Mouse (Mus musculus): ENCODE data around the gene Cyp4x1. TPM values are rescaled to one million over a fixed set of nuclear protein-coding genes. Genes with fewer than 3 reads are reported as not detected.
"Not testable (repeated sequence)": the region's sequence is repeated elsewhere in the genome, so short reads cannot be mapped to it uniquely, and the experiment has no call there.

The Cyp4x1 gene
- polyA plus RNA-seq (2016; fragmentation: Nextera tagmentation; extraction: Ambion mirVana), result 0.08 and 0.14 TPM in 2 replicates

DNA sequence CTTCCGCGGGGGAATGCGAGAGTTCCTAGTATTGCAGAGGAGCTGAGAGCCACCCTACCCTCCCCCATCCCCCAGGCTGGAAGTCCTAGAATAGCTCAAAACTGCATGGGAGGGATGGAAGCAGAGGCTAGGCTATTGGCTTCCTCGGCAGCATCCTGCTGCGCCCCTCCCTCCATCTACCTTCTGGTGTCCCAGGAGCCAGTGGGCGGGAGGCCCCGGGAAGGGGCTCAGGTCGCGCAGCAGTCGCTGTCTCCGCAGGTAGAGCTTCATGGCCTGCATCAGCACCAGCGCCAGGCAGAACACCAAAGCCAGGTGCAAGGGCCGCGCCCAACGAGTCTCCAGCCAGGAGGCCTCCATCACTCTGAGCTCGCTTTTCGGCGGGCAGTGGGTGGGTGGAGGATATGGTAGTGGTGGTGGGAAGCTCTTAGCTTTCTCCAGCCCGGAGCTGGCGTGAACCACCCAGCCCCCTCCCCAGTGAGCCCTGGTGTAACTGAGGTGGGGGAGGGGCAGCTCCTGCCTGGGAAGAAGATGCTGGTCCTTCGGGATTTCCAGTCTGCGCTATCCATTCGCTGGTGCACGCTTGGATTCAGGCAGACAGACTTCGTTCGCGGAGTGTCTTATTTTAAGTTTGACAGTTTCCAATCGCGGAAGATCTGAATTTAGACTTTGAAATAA, at the start of gene Cyp4x1:
TSS of gene Cyp4x1 (minus strand) at position 661 of the 675 bp plus-strand sequence.
- H3K9me3 ChIP-seq (replicated peaks), result no peaks in the 10 kb centered on the region
- H3K27me3 ChIP-seq (replicated peaks), result peaks cover 25% of the 10 kb centered on the region
- no peak within 1 kb of the TSS; the same call in 1 of the 2 replicates for H3K4me3 ChIP-seq
- H3K4me2 ChIP-seq, result peak within 1 kb of the TSS; percentile 34
- H3K4me1 ChIP-seq, result peaks cover 12% of the 10 kb centered on the region; the same call in 1 of the 2 replicates
- H3K9ac ChIP-seq, result no peak within 1 kb of the TSS
- H3K36me3 ChIP-seq, result no peaks in the 10 kb centered on the region
- H3K27ac ChIP-seq, result 0 out of 2 replicates have a peak within 1 kb of the TSS, but pooled peaks have one; percentile 20
- WGBS (ENCODE audit: insufficient replicate concordance), result 4% methylated on average over 29 of the region's 29 CpGs
- 0 out of 2 replicates have a peak, but pooled peaks have one; percentile 37 for ATAC-seq

DNA sequence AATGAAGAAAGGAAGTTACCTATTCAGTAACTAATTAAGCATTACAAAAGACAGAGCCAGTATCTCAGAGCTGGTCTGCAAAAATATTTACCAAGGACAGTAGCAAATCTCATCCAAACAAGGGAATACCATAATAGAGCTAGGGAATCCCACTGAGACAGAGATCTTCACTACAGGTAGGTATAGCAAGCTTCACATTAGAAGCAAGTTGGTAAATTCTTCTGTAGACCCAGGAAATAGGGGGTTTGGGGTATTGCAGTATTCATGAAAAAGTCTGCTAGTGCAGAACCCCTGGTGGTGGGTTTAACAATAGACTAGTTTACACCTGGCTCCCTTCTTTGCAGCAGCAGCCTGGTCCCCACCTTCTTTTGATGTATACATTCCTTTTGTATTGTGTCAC, 42.1 kb upstream of the Cyp4x1 start:
- ATAC-seq; H3K27ac ChIP-seq; H3K9ac ChIP-seq; H3K4me3 ChIP-seq; H3K36me3 ChIP-seq; H3K9me3 ChIP-seq (replicated peaks); H3K4me1 ChIP-seq; H3K4me2 ChIP-seq; H3K27me3 ChIP-seq (replicated peaks): not testable (repeated sequence)

DNA sequence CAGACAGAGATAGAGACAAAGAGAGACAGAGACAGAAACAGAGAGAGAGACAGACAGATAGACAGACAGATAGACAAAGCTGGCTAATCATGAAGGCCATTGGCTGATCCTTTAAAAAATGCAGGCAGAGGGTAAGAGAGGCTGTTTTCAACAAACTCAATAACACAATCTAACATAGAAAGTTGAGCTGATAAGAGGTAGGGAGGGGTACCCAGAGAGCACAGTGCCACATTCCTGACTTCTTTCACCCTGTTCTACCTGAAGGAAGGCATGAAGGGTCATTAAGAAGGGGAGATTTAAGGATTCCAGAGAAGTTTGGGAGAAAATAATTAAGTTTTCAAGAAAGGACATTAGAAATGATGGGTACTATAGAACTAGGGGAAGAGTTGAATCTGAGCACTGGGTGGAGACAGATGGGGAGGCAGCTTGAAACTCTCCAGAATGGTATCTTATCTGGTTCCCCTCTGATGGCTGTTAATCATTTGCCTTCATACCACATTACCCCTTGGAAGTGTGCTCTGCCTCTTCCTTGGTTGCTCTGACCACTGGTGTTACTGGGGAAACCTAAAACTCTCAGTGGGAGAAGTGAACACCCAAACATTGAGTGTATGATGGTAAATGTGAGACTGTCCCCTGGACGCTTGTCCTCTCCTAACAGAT, 40.7 kb upstream of the Cyp4x1 start:
- ATAC-seq, result no peak
- no peak overlapping the region for H3K4me2 ChIP-seq
- H3K36me3 ChIP-seq, result no peaks in the 10 kb centered on the region
- H3K4me1 ChIP-seq, result no peaks in the 10 kb centered on the region
- no peak overlapping the region for H3K4me3 ChIP-seq
- H3K27ac ChIP-seq, result no peak overlapping the region
- H3K9ac ChIP-seq, result no peak overlapping the region
- WGBS (ENCODE audit: insufficient replicate concordance), result 52% methylated on average over 1 of the region's 1 CpGs
- H3K27me3 ChIP-seq (replicated peaks), result no peaks in the 10 kb centered on the region
- 0 out of 2 replicates have a peak, but pooled peaks cover 3% of the 10 kb centered on the region for H3K9me3 ChIP-seq (replicated peaks)

DNA sequence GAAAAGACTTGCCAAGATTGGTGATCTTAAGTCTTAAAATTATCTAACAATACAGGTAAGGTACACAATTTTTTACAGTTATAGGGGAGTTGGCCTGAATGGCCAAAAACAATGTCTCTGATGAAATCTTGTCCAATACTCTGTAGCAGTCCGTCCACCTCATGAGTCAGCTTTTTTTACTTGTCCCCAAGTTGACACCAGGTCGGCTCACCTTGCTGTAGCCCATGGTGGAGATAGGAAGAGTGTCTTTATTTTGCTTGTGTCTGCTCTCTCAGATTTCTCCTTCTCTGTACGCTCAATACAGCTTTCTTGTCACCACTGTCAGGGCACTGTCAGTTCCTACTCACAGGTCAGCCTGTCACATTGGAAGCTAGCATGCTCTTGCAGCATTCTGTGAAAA, 24.9 kb upstream of the Cyp4x1 start:
- not testable (repeated sequence) for H3K4me2 ChIP-seq; H3K36me3 ChIP-seq; H3K9ac ChIP-seq; ATAC-seq; H3K4me3 ChIP-seq; H3K27ac ChIP-seq; H3K4me1 ChIP-seq; H3K27me3 ChIP-seq (replicated peaks); H3K9me3 ChIP-seq (replicated peaks)
- 63% methylated on average over 3 of the region's 3 CpGs for WGBS (ENCODE audit: insufficient replicate concordance)

- WGBS (ENCODE audit: insufficient replicate concordance), result 74% methylated on average over 2 of the region's 2 CpGs
- ATAC-seq, result no peak
Observed at GRCm38 (mm10) chr4:115154723-115155122, 20.6 kb upstream of the Cyp4x1 start.

DNA sequence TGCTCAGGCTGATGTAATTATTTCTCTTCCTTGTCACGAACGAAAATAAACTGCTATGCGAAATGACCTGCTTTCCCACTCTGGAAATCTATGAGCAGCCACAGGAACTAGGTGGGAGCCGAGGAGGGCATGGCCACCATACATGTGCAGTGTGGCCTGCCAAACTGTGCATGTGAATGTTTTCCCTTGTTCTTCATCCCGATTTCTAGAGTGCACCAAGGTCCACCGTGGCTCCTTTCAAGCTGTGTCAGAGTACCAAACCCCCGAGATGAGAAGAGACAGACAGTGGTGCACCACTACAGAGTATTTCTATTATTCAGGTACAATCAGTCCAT, 182 bp upstream of the Cyp4x1 start:
- H3K4me3 ChIP-seq, result no peak overlapping the region
- WGBS (ENCODE audit: insufficient replicate concordance), result 22% methylated on average over 7 of the region's 7 CpGs
- no peak for ATAC-seq
- H3K36me3 ChIP-seq, result no peaks in the 10 kb centered on the region
- H3K27ac ChIP-seq, result no peak overlapping the region
- H3K27me3 ChIP-seq (replicated peaks), result peaks cover 25% of the 10 kb centered on the region
- no peaks in the 10 kb centered on the region for H3K9me3 ChIP-seq (replicated peaks)
- H3K4me2 ChIP-seq, result no peak overlapping the region
- no peak overlapping the region for H3K9ac ChIP-seq
- peaks cover 12% of the 10 kb centered on the region; the same call in 1 of the 2 replicates for H3K4me1 ChIP-seq

More at GRCm38 (mm10) chr4:115154723-115155122, 20.6 kb upstream of the Cyp4x1 start:
- Histone ChIP-seq H3K9ac (no peak overlapping the region), H3K36me3 (no peaks in the 10 kb centered on the region), H3K27ac (no peak overlapping the region), H3K27me3 (replicated peaks) (no peaks in the 10 kb centered on the region), H3K4me3 (no peak overlapping the region), H3K9me3 (replicated peaks) (no peaks in the 10 kb centered on the region), H3K4me2 (no peak overlapping the region), H3K4me1 (no peaks in the 10 kb centered on the region)

- Histone ChIP-seq H3K9ac (no peak overlapping the region), H3K4me1 (peaks cover 12% of the 10 kb centered on the region; the same call in 1 of the 2 replicates), H3K4me3 (no peak overlapping the region; the same call in 1 of the 2 replicates), H3K9me3 (replicated peaks) (no peaks in the 10 kb centered on the region), H3K4me2 (peak overlapping the region; percentile 34; the same call in 1 of the 2 replicates), H3K27ac (no peak overlapping the region), H3K36me3 (no peaks in the 10 kb centered on the region), H3K27me3 (replicated peaks) (peaks cover 25% of the 10 kb centered on the region)
- peak; percentile 44; the same call in 1 of the 2 replicates for ATAC-seq
- 3% methylated on average over 5 of the region's 5 CpGs for WGBS (ENCODE audit: insufficient replicate concordance)
Observed at GRCm38 (mm10) chr4:115133085-115133484, 996 bp downstream of the Cyp4x1 start.

DNA sequence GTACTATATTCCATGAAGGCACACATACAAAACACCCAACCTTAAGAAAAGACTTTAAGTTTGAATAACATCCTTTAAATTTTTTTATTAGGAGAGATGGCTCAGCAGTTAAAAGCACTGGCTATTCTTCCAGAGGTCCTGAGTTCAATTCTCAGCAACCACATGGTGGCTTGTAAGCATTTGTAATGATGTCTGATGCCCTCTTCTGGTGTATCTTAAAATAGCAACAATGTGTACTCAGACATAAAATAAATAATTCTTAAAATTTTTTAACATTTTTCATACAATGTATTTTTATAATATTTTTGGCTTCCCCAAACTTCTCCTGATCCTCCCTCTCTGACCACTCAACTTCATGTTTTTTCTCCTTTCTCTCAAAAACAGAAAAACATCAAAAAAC, 9.4 kb downstream of the Cyp4x1 start:
- no peaks in the 10 kb centered on the region for H3K9me3 ChIP-seq (replicated peaks)
- ATAC-seq, result no peak
- H3K9ac ChIP-seq, result no peak overlapping the region
- no peak overlapping the region for H3K27ac ChIP-seq
- H3K4me1 ChIP-seq, result no peaks in the 10 kb centered on the region
- no peaks in the 10 kb centered on the region for H3K36me3 ChIP-seq
- H3K4me2 ChIP-seq, result no peak overlapping the region
- H3K4me3 ChIP-seq, result no peak overlapping the region
- H3K27me3 ChIP-seq (replicated peaks), result no peaks in the 10 kb centered on the region

DNA sequence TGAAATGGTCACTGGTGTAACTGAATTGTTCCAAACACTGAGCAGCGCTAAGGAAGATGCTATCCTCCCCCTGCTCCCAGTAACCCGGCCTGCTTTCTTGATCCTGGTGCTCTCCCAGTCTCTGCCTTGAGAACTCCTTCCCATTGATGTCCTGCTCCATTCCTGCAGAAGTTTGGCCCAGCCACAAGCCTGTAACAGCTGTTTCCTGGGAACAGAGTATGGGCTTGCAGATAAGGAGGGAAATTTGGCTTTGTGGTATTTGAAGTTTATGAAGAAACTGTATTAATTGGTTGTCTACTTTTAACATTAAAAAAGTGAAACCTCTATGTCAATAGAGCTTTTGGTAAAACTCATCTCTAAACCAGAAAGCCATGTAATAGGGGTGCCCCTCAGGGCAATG, 10.6 kb downstream of the Cyp4x1 start:
- H3K9ac ChIP-seq, result no peak overlapping the region
- WGBS (ENCODE audit: insufficient replicate concordance), result 15% methylated on average over 2 of the region's 2 CpGs
- H3K36me3 ChIP-seq, result no peaks in the 10 kb centered on the region
- H3K9me3 ChIP-seq (replicated peaks), result no peaks in the 10 kb centered on the region
- no peak for ATAC-seq
- no peaks in the 10 kb centered on the region for H3K4me1 ChIP-seq
- H3K4me3 ChIP-seq, result no peak overlapping the region
- H3K27me3 ChIP-seq (replicated peaks), result no peaks in the 10 kb centered on the region
- H3K27ac ChIP-seq, result no peak overlapping the region
- no peak overlapping the region for H3K4me2 ChIP-seq

DNA sequence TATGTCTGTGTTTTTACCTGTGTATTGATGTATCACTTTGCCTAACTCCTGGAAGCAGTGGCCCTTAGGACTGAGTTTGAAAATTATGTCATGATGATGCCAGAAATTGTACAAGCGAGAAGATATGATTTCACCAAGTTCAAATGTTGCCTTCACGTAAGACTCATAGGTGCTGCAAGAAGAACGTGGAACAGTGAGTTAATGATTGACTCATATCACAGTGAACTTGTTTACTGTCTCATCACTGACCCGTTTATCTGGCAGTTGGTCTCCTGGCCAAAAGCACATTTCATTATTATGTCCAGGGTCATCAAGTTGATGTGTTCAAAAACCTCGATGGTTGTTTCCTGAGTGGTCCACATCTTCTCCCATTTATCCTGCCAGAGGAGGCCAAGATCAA, 12.5 kb downstream of the Cyp4x1 start:
- no peaks in the 10 kb centered on the region for H3K9me3 ChIP-seq (replicated peaks)
- H3K27ac ChIP-seq, result no peak overlapping the region
- no peaks in the 10 kb centered on the region for H3K4me1 ChIP-seq
- WGBS (ENCODE audit: insufficient replicate concordance), result 60% methylated on average over 5 of the region's 5 CpGs
- no peak for ATAC-seq
- no peaks in the 10 kb centered on the region for H3K27me3 ChIP-seq (replicated peaks)
- H3K4me2 ChIP-seq, result no peak overlapping the region
- H3K4me3 ChIP-seq, result no peak overlapping the region
- no peaks in the 10 kb centered on the region for H3K36me3 ChIP-seq
- no peak overlapping the region for H3K9ac ChIP-seq

GRCm38 (mm10) chr4:115121162-115121561, 12.9 kb downstream of the Cyp4x1 start:
- Histone ChIP-seq H3K27me3 (replicated peaks) (no peaks in the 10 kb centered on the region; the same call in 1 of the 2 replicates), H3K4me1 (no peaks in the 10 kb centered on the region), H3K4me3 (no peak overlapping the region), H3K36me3 (no peaks in the 10 kb centered on the region), H3K9ac (no peak overlapping the region), H3K4me2 (no peak overlapping the region), H3K9me3 (replicated peaks) (no peaks in the 10 kb centered on the region), H3K27ac (no peak overlapping the region)
- no peak for ATAC-seq
- WGBS (ENCODE audit: insufficient replicate concordance), result 59% methylated on average over 2 of the region's 2 CpGs

DNA sequence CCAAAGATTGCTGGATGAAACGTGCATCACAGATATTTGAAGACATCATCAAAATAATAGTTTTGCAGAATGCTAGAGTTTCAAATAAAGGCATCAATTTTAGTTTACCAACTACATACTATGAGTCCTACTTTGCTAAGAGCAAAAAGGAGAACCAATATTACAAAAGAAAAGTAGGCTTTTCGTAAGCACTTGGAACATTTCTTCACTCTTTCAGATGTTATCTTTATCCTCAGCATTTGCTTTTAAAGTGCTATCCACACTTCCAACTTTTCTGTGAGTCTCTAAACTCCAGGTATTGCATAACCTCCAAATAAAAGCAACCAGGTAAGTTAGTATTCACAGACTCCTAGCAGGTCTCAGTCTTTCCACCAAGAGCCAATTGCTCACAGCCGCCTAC, 14.4 kb downstream of the Cyp4x1 start:
- Histone ChIP-seq H3K9ac (no peak overlapping the region), H3K27ac (no peak overlapping the region), H3K9me3 (replicated peaks) (no peaks in the 10 kb centered on the region), H3K4me1 (no peaks in the 10 kb centered on the region), H3K36me3 (no peaks in the 10 kb centered on the region), H3K4me3 (no peak overlapping the region), H3K4me2 (no peak overlapping the region), H3K27me3 (replicated peaks) (no peaks in the 10 kb centered on the region; the same call in 1 of the 2 replicates)
- no peak for ATAC-seq
- 60% methylated on average over 3 of the region's 3 CpGs for WGBS (ENCODE audit: insufficient replicate concordance)
